Mouse (Mus musculus) layer of hippocampus, postnatal 36 days (tissue): ENCODE data around the gene Zfp526. TPM values are rescaled to one million over a fixed set of nuclear protein-coding genes. Genes with fewer than 3 reads are reported as not detected.

Experiments
- DNase-seq, 2 experiments: peaks; one replicate each; pipeline ENCODE4 v3.0.0; 2022
- total RNA-seq, 2 experiments: library from RNA; stranded (reverse); gene quantifications; 2 replicates each; pipeline ENCODE4 v1.2.3; 2021

Zfp526 gene
- total RNA-seq, 2 experiments from 2014 or later: 11.6 to 12.5 TPM

GRCm38 (mm10) chr7:25210482-25210881, 10.7 kb upstream of the Zfp526 start:
- no peak for DNase-seq

GRCm38 (mm10) chr7:25213099-25213498, 8.1 kb upstream of the Zfp526 start:
- no peak for DNase-seq

GRCm38 (mm10) chr7:25214172-25214571, 7.1 kb upstream of the Zfp526 start:
- no peak for DNase-seq

- DNase-seq: no peak
These were observed 3.4 kb upstream of the Zfp526 start for GRCm38 (mm10) chr7:25217653-25218395.

GRCm38 (mm10) chr7:25218705-25219415, 2.4 kb upstream of the Zfp526 start:
- DNase-seq: peak; percentile 30 to 42

GRCm38 (mm10) chr7:25219416-25219750, 1.8 kb upstream of the Zfp526 start:
- no peak for DNase-seq

GRCm38 (mm10) chr7:25219756-25220456, 1.3 kb upstream of the Zfp526 start:
- DNase-seq: peak; percentile 96

- no peak for DNase-seq
These were observed 646 bp upstream of the Zfp526 start, which contains the start of gene Dedd2 for GRCm38 (mm10) chr7:25220457-25221101. Gene Dedd2 (minus strand): TSS chr7:25220615.

GRCm38 (mm10) chr7:25222275-25222967, 1.2 kb downstream of the Zfp526 start:
- DNase-seq: no peak

- no peak for DNase-seq
These were observed 6.5 kb downstream of the Zfp526 start for GRCm38 (mm10) chr7:25227523-25228300.

- no peak for DNase-seq
These were observed 9.6 kb downstream of the Zfp526 start for GRCm38 (mm10) chr7:25230690-25231285.

GRCm38 (mm10) chr7:25232101-25232648, 10.9 kb downstream of the Zfp526 start:
- DNase-seq: no peak

- no peak for DNase-seq
These were observed 11.8 kb downstream of the Zfp526 start for GRCm38 (mm10) chr7:25233061-25233460.

- no peak for DNase-seq
These were observed 14.3 kb downstream of the Zfp526 start for GRCm38 (mm10) chr7:25235526-25235925.

- DNase-seq: peak; percentile 98
These were observed 16.2 kb downstream of the Zfp526 start, which contains the start of gene Gsk3a for GRCm38 (mm10) chr7:25237249-25238014. Gene Gsk3a (minus strand): TSS chr7:25237851.

- DNase-seq: peak; percentile 94 to 95
These were observed 16.9 kb downstream of the Zfp526 start for GRCm38 (mm10) chr7:25238015-25238706.

GRCm38 (mm10) chr7:25238829-25239623, 17.8 kb downstream of the Zfp526 start:
- DNase-seq: peak; percentile 82 to 83

- no peak for DNase-seq
These were observed 19.4 kb downstream of the Zfp526 start for GRCm38 (mm10) chr7:25240631-25241030.
